Mouse (Mus musculus): ENCODE data around the gene Map2k3. TPM values are rescaled to one million over a fixed set of nuclear protein-coding genes. Genes with fewer than 3 reads are reported as not detected.

Gene Map2k3
- polyA plus RNA-seq, 1 experiment from 2014 or later, result 106 TPM

DNA sequence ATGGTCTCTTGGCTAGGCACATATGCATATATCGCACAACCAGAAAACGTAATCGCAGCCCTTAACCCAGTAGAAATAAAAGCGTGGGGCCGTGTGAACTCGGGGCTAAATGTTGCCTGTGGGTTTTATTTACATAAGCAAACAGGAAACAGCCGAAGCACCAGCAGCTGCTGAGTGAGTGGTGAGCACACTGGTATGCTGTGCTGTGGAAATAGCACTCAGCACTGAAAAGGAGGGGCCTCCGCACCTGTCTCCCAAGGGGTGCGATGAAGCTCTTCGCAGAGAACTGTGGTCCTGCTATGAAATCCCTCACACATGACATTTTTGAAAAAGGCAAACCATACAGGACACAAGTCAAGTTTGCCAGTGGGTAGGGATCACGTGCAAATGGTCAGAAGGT, 43.3 kb downstream of the Map2k3 start:
- no peaks in the 10 kb centered on the region for H3K9me3 ChIP-seq (ENCODE audit: low read length)
- H3K9ac ChIP-seq (replicated peaks; ENCODE audit: low read depth), result no peak overlapping the region
- H3K27me3 ChIP-seq (replicated peaks; ENCODE audit: insufficient read depth, low read length), result no peaks in the 10 kb centered on the region
- ATAC-seq (no peak), DNase-seq (ENCODE audit: low spot score) (no peak)
- 54% methylated on average over 11 of the region's 11 CpGs for WGBS
- H3K4me2 ChIP-seq (replicated peaks; ENCODE audit: low read depth, low read length), result no peak overlapping the region
- no peak overlapping the region for H3K4me3 ChIP-seq (ENCODE audit: low read depth, low read length)
- no peaks in the 10 kb centered on the region for H3K36me3 ChIP-seq (ENCODE audit: insufficient read depth, low read length)
- no peak overlapping the region for H3K27ac ChIP-seq (ENCODE audit: low read length)
- no peaks in the 10 kb centered on the region for H3K4me1 ChIP-seq (ENCODE audit: insufficient read depth, low read depth, low read length)
- TF ChIP-seq CTCF (IDR thresholded peaks at IDR 0.05), result no peak
- TF ChIP-seq EP300 (IDR thresholded peaks at IDR 0.05), result no peak

DNA sequence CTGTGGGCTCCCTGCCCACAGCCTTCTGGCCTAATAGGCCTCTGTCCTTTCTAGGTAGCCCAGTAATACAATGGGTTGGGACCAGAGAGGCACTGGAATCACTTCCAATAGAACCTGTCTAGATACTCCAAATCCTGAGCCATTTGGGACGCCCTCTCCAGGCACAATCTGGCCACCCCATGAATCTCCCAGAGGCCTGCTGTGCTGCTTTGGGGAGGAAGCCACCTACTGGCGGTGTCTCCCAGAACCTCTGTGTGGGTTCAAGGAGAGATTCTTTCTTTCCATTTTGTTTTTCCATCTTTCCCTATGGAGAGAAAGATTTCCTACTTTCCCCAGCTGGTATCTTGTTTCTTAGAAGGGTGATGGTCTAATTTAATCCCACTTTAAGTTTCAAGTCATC, 44.4 kb downstream of the Map2k3 start:
- no peak for DNase-seq (ENCODE audit: low spot score)
- no peak overlapping the region for H3K9ac ChIP-seq (replicated peaks; ENCODE audit: low read depth)
- no peak for TF ChIP-seq EP300 (IDR thresholded peaks at IDR 0.05)
- no peak for TF ChIP-seq CTCF (IDR thresholded peaks at IDR 0.05)
- no peak overlapping the region for H3K4me3 ChIP-seq (ENCODE audit: low read depth, low read length)
- no peaks in the 10 kb centered on the region for H3K9me3 ChIP-seq (ENCODE audit: low read length)
- H3K4me1 ChIP-seq (ENCODE audit: insufficient read depth, low read depth, low read length), result no peaks in the 10 kb centered on the region
- no peaks in the 10 kb centered on the region for H3K27me3 ChIP-seq (replicated peaks; ENCODE audit: insufficient read depth, low read length)
- H3K36me3 ChIP-seq (ENCODE audit: insufficient read depth, low read length), result no peaks in the 10 kb centered on the region
- H3K27ac ChIP-seq (ENCODE audit: low read length), result no peak overlapping the region
- ATAC-seq, result no peak
- H3K4me2 ChIP-seq (replicated peaks; ENCODE audit: low read depth, low read length), result no peak overlapping the region
- WGBS, result 71% methylated on average over 2 of the region's 2 CpGs

- H3K4me1 ChIP-seq (ENCODE audit: insufficient read depth, low read depth, low read length), result no peaks in the 10 kb centered on the region
- no peak overlapping the region for H3K4me3 ChIP-seq (ENCODE audit: low read depth, low read length)
- TF ChIP-seq EP300 (IDR thresholded peaks at IDR 0.05) (no peak), CTCF (IDR thresholded peaks at IDR 0.05) (peak; percentile 48)
- no peak overlapping the region for H3K9ac ChIP-seq (replicated peaks; ENCODE audit: low read depth)
- no peaks in the 10 kb centered on the region for H3K9me3 ChIP-seq (ENCODE audit: low read length)
- peak; percentile 71 for DNase-seq (ENCODE audit: low spot score)
- no peak overlapping the region for H3K27ac ChIP-seq (ENCODE audit: low read length)
- H3K27me3 ChIP-seq (replicated peaks; ENCODE audit: insufficient read depth, low read length), result no peaks in the 10 kb centered on the region
- peak; percentile 57 for ATAC-seq
- 30% methylated on average over 7 of the region's 8 CpGs for whole genome bisulfite sequencing
- H3K4me2 ChIP-seq (replicated peaks; ENCODE audit: low read depth, low read length), result no peak overlapping the region
- no peaks in the 10 kb centered on the region for H3K36me3 ChIP-seq (ENCODE audit: insufficient read depth, low read length)
Observed at GRCm38 (mm10) chr11:60976742-60977141, 44.9 kb downstream of the Map2k3 start.

DNA sequence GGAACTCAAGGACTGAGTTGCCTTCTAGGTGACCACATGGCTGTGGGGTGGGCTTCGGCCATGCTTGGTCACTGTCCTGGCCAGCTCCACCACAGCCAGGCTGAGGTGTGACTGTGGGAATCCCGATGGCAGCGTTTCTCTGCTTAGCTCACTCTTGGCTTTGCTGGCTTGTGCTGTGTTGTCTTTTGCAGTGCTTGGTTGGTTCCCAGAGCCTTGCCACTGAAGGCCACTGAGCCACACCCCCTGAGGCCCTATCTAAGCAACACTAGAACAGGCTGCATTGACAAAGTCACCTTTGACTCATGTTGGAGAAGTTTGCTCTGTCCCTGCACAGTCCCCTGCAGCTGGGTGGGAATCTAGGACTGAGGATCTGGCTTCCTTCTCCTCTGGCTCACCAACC, 45.3 kb downstream of the Map2k3 start:
- Histone ChIP-seq H3K4me2 (replicated peaks; ENCODE audit: low read depth, low read length) (no peak overlapping the region), H3K27ac (ENCODE audit: low read length) (no peak overlapping the region), H3K4me1 (ENCODE audit: insufficient read depth, low read depth, low read length) (no peaks in the 10 kb centered on the region), H3K9ac (replicated peaks; ENCODE audit: low read depth) (no peak overlapping the region), H3K36me3 (ENCODE audit: insufficient read depth, low read length) (no peaks in the 10 kb centered on the region), H3K4me3 (ENCODE audit: low read depth, low read length) (no peak overlapping the region), H3K9me3 (ENCODE audit: low read length) (no peaks in the 10 kb centered on the region), H3K27me3 (replicated peaks; ENCODE audit: insufficient read depth, low read length) (no peaks in the 10 kb centered on the region)
- no peak for TF ChIP-seq EP300 (IDR thresholded peaks at IDR 0.05)
- TF ChIP-seq CTCF (IDR thresholded peaks at IDR 0.05), result no peak
- ATAC-seq (peak; percentile 38; the same call in 1 of the 2 replicates), DNase-seq (ENCODE audit: low spot score) (no peak)
- WGBS, result 43% methylated on average over 3 of the region's 3 CpGs

- Histone ChIP-seq H3K27me3 (replicated peaks; ENCODE audit: insufficient read depth, low read length) (no peaks in the 10 kb centered on the region), H3K4me1 (ENCODE audit: insufficient read depth, low read depth, low read length) (no peaks in the 10 kb centered on the region), H3K9ac (replicated peaks; ENCODE audit: low read depth) (no peak overlapping the region), H3K4me2 (replicated peaks; ENCODE audit: low read depth, low read length) (no peak overlapping the region), H3K4me3 (ENCODE audit: low read depth, low read length) (no peak overlapping the region), H3K36me3 (ENCODE audit: insufficient read depth, low read length) (no peaks in the 10 kb centered on the region), H3K9me3 (ENCODE audit: low read length) (no peaks in the 10 kb centered on the region), H3K27ac (ENCODE audit: low read length) (no peak overlapping the region)
- TF ChIP-seq EP300 (IDR thresholded peaks at IDR 0.05) (no peak), CTCF (IDR thresholded peaks at IDR 0.05) (no peak)
- DNase-seq (ENCODE audit: low spot score), result no peak
- no peak for ATAC-seq
- WGBS, result 65% methylated on average over 2 of the region's 2 CpGs
Observed at GRCm38 (mm10) chr11:60978658-60979057, 46.8 kb downstream of the Map2k3 start.

DNA sequence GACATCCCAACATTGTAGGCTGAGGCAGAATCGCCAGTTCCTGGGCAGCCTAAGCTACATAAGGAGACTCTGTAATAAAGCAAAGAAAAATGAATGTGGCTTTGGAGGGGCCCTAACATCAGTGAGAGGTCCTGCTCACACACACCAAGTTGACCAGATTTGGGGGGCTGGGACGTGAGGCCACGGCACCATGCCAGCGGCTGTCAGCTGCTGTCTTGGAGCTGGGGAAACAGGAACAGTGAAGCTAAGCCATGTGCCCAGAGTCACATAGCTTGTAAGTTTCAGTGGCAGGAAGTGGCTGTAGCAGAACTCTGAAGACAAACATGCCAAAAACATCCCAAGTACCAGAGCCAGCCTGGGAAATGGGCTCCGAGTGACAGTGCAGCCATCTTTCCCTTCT, 48.0 kb downstream of the Map2k3 start:
- H3K9me3 ChIP-seq (ENCODE audit: low read length), result no peaks in the 10 kb centered on the region
- H3K36me3 ChIP-seq (ENCODE audit: insufficient read depth, low read length), result no peaks in the 10 kb centered on the region
- no peak for DNase-seq (ENCODE audit: low spot score)
- H3K27me3 ChIP-seq (replicated peaks; ENCODE audit: insufficient read depth, low read length), result no peaks in the 10 kb centered on the region
- ATAC-seq, result no peak
- no peak for TF ChIP-seq EP300 (IDR thresholded peaks at IDR 0.05)
- no peak overlapping the region for H3K9ac ChIP-seq (replicated peaks; ENCODE audit: low read depth)
- no peak overlapping the region for H3K4me2 ChIP-seq (replicated peaks; ENCODE audit: low read depth, low read length)
- H3K4me3 ChIP-seq (ENCODE audit: low read depth, low read length), result no peak overlapping the region
- WGBS, result 62% methylated on average over 5 of the region's 5 CpGs
- no peak overlapping the region for H3K27ac ChIP-seq (ENCODE audit: low read length)
- no peaks in the 10 kb centered on the region for H3K4me1 ChIP-seq (ENCODE audit: insufficient read depth, low read depth, low read length)
